Mouse (Mus musculus) MEL (cell line): ENCODE measurements around the gene Stt3b. TPM values are rescaled to one million over a fixed set of nuclear protein-coding genes. Genes with fewer than 3 reads are reported as not detected.

Experiments
- DNase-seq: peaks from one replicate; pipeline ENCODE4 v3.0.0; 2011; ENCODE audit warnings: low read depth, low spot score
- H3K27ac ChIP-seq: 2 replicates; pipeline ENCODE4 v1.5.1; 2012; ENCODE audit warnings: low read depth, mild to moderate bottlenecking, control low read depth, low read length, moderate library complexity; ENCODE audit not compliant: control insufficient read depth
- H3K27me3 ChIP-seq, 2 experiments: fragments of 150-350 bp in 1 of 2; sonication (generic) in 1 of 2; 2 replicates each; pipeline ENCODE4 v1.6.1; 2012; ENCODE audit warnings: low read length in 2 of 2, mild to moderate bottlenecking in 2 of 2, improper control_type of control experiment in 1 of 2, moderate library complexity in 1 of 2; ENCODE audit not compliant: insufficient read depth in 2 of 2, control insufficient read depth in 1 of 2
- H3K36me3 ChIP-seq, 2 experiments: 2 replicates each; pipeline ENCODE4 v1.6.1; 2012 to 2014; ENCODE audit warnings: low read length in 2 of 2, improper control_type of control experiment in 1 of 2, inconsistent platforms in 1 of 2, mild to moderate bottlenecking in 1 of 2; ENCODE audit not compliant: insufficient read depth in 2 of 2, control insufficient read depth in 1 of 2
- H3K4me1 ChIP-seq, 2 experiments: fragments of 150-350 bp in 1 of 2; sonication (generic) in 1 of 2; 2 replicates each; pipeline ENCODE4 v1.6.1; 2012; ENCODE audit warnings: low read length in 2 of 2, improper control_type of control experiment in 1 of 2, mild to moderate bottlenecking in 1 of 2; ENCODE audit not compliant: insufficient read depth in 2 of 2, control insufficient read depth in 1 of 2
- H3K4me3 ChIP-seq, 2 experiments: fragments of 150-350 bp in 1 of 2; sonication (generic) in 1 of 2; 2 replicates each; pipeline ENCODE4 v1.5.1; 2012; ENCODE audit warnings: low read depth in 2 of 2, low read length in 2 of 2, mild to moderate bottlenecking in 2 of 2, moderate library complexity in 2 of 2, control low read depth in 1 of 2, improper control_type of control experiment in 1 of 2; ENCODE audit not compliant: control insufficient read depth in 1 of 2, insufficient read depth in 1 of 2
- H3K79me2 ChIP-seq: 2 replicates; pipeline ENCODE4 v1.6.1; 2012; ENCODE audit warnings: mild to moderate bottlenecking, low read length, moderate library complexity; ENCODE audit not compliant: control insufficient read depth, poor library complexity, insufficient read depth
- H3K9ac ChIP-seq: 2 replicates; pipeline ENCODE4 v1.6.1; 2012; ENCODE audit warnings: low read depth, mild to moderate bottlenecking, control low read depth, low read length, moderate library complexity; ENCODE audit not compliant: control insufficient read depth, poor library complexity, severe bottlenecking
- H3K9me3 ChIP-seq: fragments of 150-350 bp; sonication (generic); replicated peaks from 2 replicates; pipeline ENCODE4 v1.6.1; 2012; ENCODE audit warnings: mild to moderate bottlenecking, low read length, improper control_type of control experiment, moderate library complexity; ENCODE audit not compliant: insufficient read depth
- BHLHE40 ChIP-seq: IDR thresholded peaks from 2 replicates; pipeline ENCODE4 v1.6.1; 2012; ENCODE audit warnings: low read depth, mild to moderate bottlenecking, inconsistent platforms, low read length, improper control_type of control experiment, borderline replicate concordance
- CHD1 ChIP-seq: IDR thresholded peaks from 2 replicates; pipeline ENCODE4 v1.6.1; 2012; ENCODE audit warnings: low read depth, mild to moderate bottlenecking, inconsistent platforms, low read length, improper control_type of control experiment
- CHD2 ChIP-seq: IDR thresholded peaks from 2 replicates; pipeline ENCODE4 v1.6.1; 2011; ENCODE audit warnings: low read length, improper control_type of control experiment
- E2F4 ChIP-seq: IDR thresholded peaks from 2 replicates; pipeline ENCODE4 v1.6.1; 2011; ENCODE audit warnings: low read depth, low read length, improper control_type of control experiment, borderline replicate concordance
- ELF1 ChIP-seq: IDR thresholded peaks from 2 replicates; pipeline ENCODE4 v1.6.1; 2014; ENCODE audit warnings: low read depth, mild to moderate bottlenecking, inconsistent platforms, low read length, improper control_type of control experiment, moderate library complexity
- EP300 ChIP-seq, 2 experiments: IDR thresholded peaks; 2 replicates each; pipeline ENCODE4 v1.6.1; 2011; ENCODE audit warnings: improper control_type of control experiment in 2 of 2, low read length in 2 of 2, low read depth in 1 of 2, mild to moderate bottlenecking in 1 of 2
- ETS1 ChIP-seq: IDR thresholded peaks from 2 replicates; pipeline ENCODE4 v1.6.1; 2012; ENCODE audit warnings: low read depth, mild to moderate bottlenecking, inconsistent platforms, low read length, improper control_type of control experiment, moderate library complexity
- GATA1 ChIP-seq: IDR thresholded peaks from 2 replicates; pipeline ENCODE4 v1.6.1; 2011; ENCODE audit warnings: low read depth, low read length, improper control_type of control experiment
- HCFC1 ChIP-seq: IDR thresholded peaks from 2 replicates; pipeline ENCODE4 v1.6.1; 2012; ENCODE audit warnings: low read depth, mild to moderate bottlenecking, inconsistent platforms, low read length, improper control_type of control experiment, moderate library complexity
- JUND ChIP-seq: IDR thresholded peaks from 2 replicates; pipeline ENCODE4 v1.6.1; 2011; ENCODE audit warnings: low read depth, mild to moderate bottlenecking, improper control_type of control experiment, low read length
- KAT2A ChIP-seq: conservative IDR thresholded peaks from 2 replicates; pipeline ENCODE4 v1.6.1; 2012; ENCODE audit warnings: low read depth, low read length, improper control_type of control experiment, inconsistent platforms
- MAFK ChIP-seq: IDR thresholded peaks from 2 replicates; pipeline ENCODE4 v1.6.1; 2011; ENCODE audit warnings: low read depth, mild to moderate bottlenecking, low read length, improper control_type of control experiment, borderline replicate concordance
- MEF2A ChIP-seq: IDR thresholded peaks from 2 replicates; pipeline ENCODE4 v1.6.1; 2014; ENCODE audit warnings: low read depth, mild to moderate bottlenecking, inconsistent platforms, low read length, improper control_type of control experiment; ENCODE audit not compliant: poor library complexity, insufficient replicate concordance, severe bottlenecking; ENCODE audit errors: extremely low read depth
- MXI1 ChIP-seq: IDR thresholded peaks from 2 replicates; pipeline ENCODE4 v1.6.1; 2011; ENCODE audit warnings: mild to moderate bottlenecking, low read depth, low read length, improper control_type of control experiment
- MYB ChIP-seq: IDR thresholded peaks from 2 replicates; pipeline ENCODE4 v1.6.1; 2011; ENCODE audit warnings: mild to moderate bottlenecking, low read depth, low read length, improper control_type of control experiment
- POLR2A ChIP-seq, 2 experiments: IDR thresholded peaks; 2 replicates each; pipeline ENCODE4 v1.6.1; 2011 to 2012; ENCODE audit warnings: low read length in 2 of 2, mild to moderate bottlenecking in 2 of 2, control low read depth in 1 of 2, improper control_type of control experiment in 1 of 2, low read depth in 1 of 2, moderate library complexity in 1 of 2; ENCODE audit not compliant: control insufficient read depth in 1 of 2, insufficient read depth in 1 of 2, poor library complexity in 1 of 2
- POLR2AphosphoS2 ChIP-seq: IDR thresholded peaks from 2 replicates; pipeline ENCODE4 v1.6.1; 2011; ENCODE audit warnings: low read length, improper control_type of control experiment
- POLR2AphosphoS5 ChIP-seq: IDR thresholded peaks from 2 replicates; pipeline ENCODE4 v1.6.1; 2012; ENCODE audit warnings: low read depth, borderline replicate concordance, mild to moderate bottlenecking, inconsistent platforms, low read length, moderate library complexity, mixed read lengths
- RAD21 ChIP-seq: IDR thresholded peaks from 2 replicates; pipeline ENCODE4 v1.6.1; 2011; ENCODE audit warnings: mild to moderate bottlenecking, low read depth, low read length, improper control_type of control experiment
- RCOR1 ChIP-seq: IDR thresholded peaks from 2 replicates; pipeline ENCODE4 v1.6.1; 2012; ENCODE audit warnings: low read depth, mild to moderate bottlenecking, inconsistent platforms, low read length, improper control_type of control experiment
- SIN3A ChIP-seq: IDR thresholded peaks from 2 replicates; pipeline ENCODE4 v1.6.1; 2012; ENCODE audit warnings: low read length, improper control_type of control experiment, inconsistent platforms
- TCF12 ChIP-seq: IDR thresholded peaks from 2 replicates; pipeline ENCODE4 v1.6.1; 2014; ENCODE audit warnings: low read depth, mild to moderate bottlenecking, inconsistent platforms, low read length, improper control_type of control experiment, moderate library complexity
- UBTF ChIP-seq: IDR thresholded peaks from 2 replicates; pipeline ENCODE4 v1.6.1; 2012; ENCODE audit warnings: low read depth, mild to moderate bottlenecking, inconsistent platforms, low read length, improper control_type of control experiment, moderate library complexity, borderline replicate concordance; ENCODE audit not compliant: insufficient read depth
- USF1 ChIP-seq: IDR thresholded peaks from 2 replicates; pipeline ENCODE4 v1.6.1; 2014; ENCODE audit warnings: low read depth, mild to moderate bottlenecking, inconsistent platforms, low read length, improper control_type of control experiment, moderate library complexity
- USF2 ChIP-seq, 2 experiments: IDR thresholded peaks; 2 replicates each; pipeline ENCODE4 v1.6.1; 2011 to 2012; ENCODE audit warnings: improper control_type of control experiment in 2 of 2, low read length in 2 of 2, borderline replicate concordance in 1 of 2, inconsistent platforms in 1 of 2, low read depth in 1 of 2, mild to moderate bottlenecking in 1 of 2; ENCODE audit not compliant: insufficient read depth in 1 of 2
- ZC3H11A ChIP-seq: IDR thresholded peaks from 2 replicates; pipeline ENCODE4 v1.6.1; 2012; ENCODE audit warnings: low read depth, mild to moderate bottlenecking, inconsistent platforms, low read length, improper control_type of control experiment
- ZKSCAN1 ChIP-seq: IDR thresholded peaks from 2 replicates; pipeline ENCODE4 v1.6.1; 2012; ENCODE audit warnings: low read depth, mild to moderate bottlenecking, inconsistent platforms, low read length, improper control_type of control experiment, moderate library complexity
- ZNF384 ChIP-seq: IDR thresholded peaks from 2 replicates; pipeline ENCODE4 v1.6.1; 2012; ENCODE audit warnings: low read depth, mild to moderate bottlenecking, inconsistent platforms, low read length, improper control_type of control experiment
- polyA plus RNA-seq, 2 experiments: library from polyadenylated mRNA; stranded (reverse) in 1 of 2; unstranded in 1 of 2; fragments of >175 nt in 1 of 2; fragments of >200 nt in 1 of 2; gene quantifications; 2 replicates each; pipeline versions ENCODE4 v1.2.1 to v1.2.4; 2012; ENCODE audit warnings: low replicate concordance in 2 of 2, low read depth in 1 of 2; ENCODE audit not compliant: insufficient read length in 2 of 2, insufficient read depth in 1 of 2, missing spikeins in 1 of 2
- total RNA-seq: library from RNA; depleted of rRNA; stranded (reverse); fragments of 300-350 nt; gene quantifications from 2 replicates; pipeline ENCODE4 v1.2.3, GENCODE M21; 2012

The Stt3b gene
- total and polyA plus RNA-seq, 3 experiments = 81.9 to 263 (median 97.6) TPM

- H3K27ac ChIP-seq = no peak overlapping the region
- no peaks in the 10 kb centered on the region; the same call in none of the 2 replicates for H3K79me2 ChIP-seq
- no peaks in the 10 kb centered on the region for H3K27me3 ChIP-seq
- H3K36me3 ChIP-seq = peaks cover 0 to 27% of the 10 kb centered on the region in 2 experiments; a peak in 3 of 4 replicates
- DNase-seq = no peak
- TF ChIP-seq GATA1 (no peak), ZNF384 (no peak), JUND (no peak), POLR2AphosphoS2 (no peak), USF2 (IDR thresholded peaks at IDR 0.05; ENCODE audit: borderline replicate concordance in 1 of 2, insufficient read depth in 1 of 2, low read depth in 1 of 2, low read length in 2 of 2) (no peak), MAFK (no peak), RAD21 (no peak), MXI1 (no peak), HCFC1 (no peak), SIN3A (no peak), POLR2AphosphoS5 (no peak), E2F4 (no peak), ZC3H11A (no peak), EP300 (IDR thresholded peaks at IDR 0.05; ENCODE audit: low read depth in 1 of 2, low read length in 2 of 2) (no peak), CHD1 (no peak)
- H3K9me3 ChIP-seq = no peaks in the 10 kb centered on the region
- H3K4me1 ChIP-seq = no peaks in the 10 kb centered on the region
- no peak overlapping the region for H3K9ac ChIP-seq
- H3K4me3 ChIP-seq = no peak overlapping the region
Measured at GRCm38 (mm10) chr9:115274806-115275205, 35.4 kb downstream of the Stt3b start.

GRCm38 (mm10) chr9:115273095-115273649, 37.0 kb downstream of the Stt3b start:
- no peak overlapping the region for H3K4me3 ChIP-seq
- no peaks in the 10 kb centered on the region for H3K9me3 ChIP-seq
- no peak for TF ChIP-seq RCOR1
- no peak for TF ChIP-seq TCF12
- TF ChIP-seq USF1 = no peak
- TF ChIP-seq ETS1 = no peak
- TF ChIP-seq UBTF = no peak
- no peak for TF ChIP-seq JUND
- no peak for TF ChIP-seq ZKSCAN1
- no peak for TF ChIP-seq BHLHE40
- no peak for TF ChIP-seq MEF2A
- TF ChIP-seq POLR2A (IDR thresholded peaks at IDR 0.05; ENCODE audit: control insufficient read depth in 1 of 2, insufficient read depth in 1 of 2, low read depth in 1 of 2, low read length in 2 of 2, poor library complexity in 1 of 2) = no peak
- no peak for TF ChIP-seq CHD2
- no peak for TF ChIP-seq MYB
- no peak for TF ChIP-seq ZC3H11A
- TF ChIP-seq ELF1 = no peak
- TF ChIP-seq KAT2A = no peak
- TF ChIP-seq RAD21 = no peak
- no peaks in the 10 kb centered on the region for H3K4me1 ChIP-seq
- peaks cover 0 to 18% of the 10 kb centered on the region in 2 experiments; a peak in 3 of 4 replicates for H3K36me3 ChIP-seq
- H3K9ac ChIP-seq = no peak overlapping the region
- DNase-seq = no peak
- no peaks in the 10 kb centered on the region; the same call in none of the 2 replicates for H3K79me2 ChIP-seq
- H3K27ac ChIP-seq = no peak overlapping the region
- no peaks in the 10 kb centered on the region for H3K27me3 ChIP-seq
